Mouse (Mus musculus): ENCODE results near the gene Arih1.

Gene Arih1

GRCm38 (mm10) chr9:59486549-59487065, at the start of gene Arih1:
Gene Arih1, minus strand, starts transcription at chr9:59486618.
- DNase-seq (ENCODE audit: low read depth, low spot score): peak; percentile 99

- DNase-seq (ENCODE audit: low read depth, low spot score): peak; percentile 56
These were observed 47.5 kb upstream of the Arih1 start for GRCm38 (mm10) chr9:59533889-59534288.

GRCm38 (mm10) chr9:59533422-59533821, 47.0 kb upstream of the Arih1 start:
- DNase-seq (ENCODE audit: low read depth, low spot score): peak; percentile 58

- no peak for DNase-seq (ENCODE audit: low read depth, low spot score)
These were observed 45.2 kb upstream of the Arih1 start for GRCm38 (mm10) chr9:59531645-59532044.

- no peak for DNase-seq (ENCODE audit: low read depth, low spot score)
These were observed 41.9 kb upstream of the Arih1 start for GRCm38 (mm10) chr9:59528274-59528673.

GRCm38 (mm10) chr9:59527580-59527979, 41.2 kb upstream of the Arih1 start:
- no peak for DNase-seq (ENCODE audit: low read depth, low spot score)

- DNase-seq (ENCODE audit: low read depth, low spot score): no peak
These were observed 40.3 kb upstream of the Arih1 start for GRCm38 (mm10) chr9:59526727-59527126.

- no peak for DNase-seq (ENCODE audit: low read depth, low spot score)
These were observed 36.5 kb upstream of the Arih1 start for GRCm38 (mm10) chr9:59522906-59523305.

GRCm38 (mm10) chr9:59519396-59519795, 33.0 kb upstream of the Arih1 start:
- no peak for DNase-seq (ENCODE audit: low read depth, low spot score)

GRCm38 (mm10) chr9:59518976-59519375, 32.6 kb upstream of the Arih1 start:
- no peak for DNase-seq (ENCODE audit: low read depth, low spot score)

GRCm38 (mm10) chr9:59517127-59517526, 30.7 kb upstream of the Arih1 start:
- DNase-seq (ENCODE audit: low read depth, low spot score): peak; percentile 21

- DNase-seq (ENCODE audit: low read depth, low spot score): no peak
These were observed 28.7 kb upstream of the Arih1 start for GRCm38 (mm10) chr9:59515069-59515468.

- no peak for DNase-seq (ENCODE audit: low read depth, low spot score)
These were observed 26.0 kb upstream of the Arih1 start for GRCm38 (mm10) chr9:59512381-59512780.

- DNase-seq (ENCODE audit: low read depth, low spot score): no peak
These were observed 21.7 kb upstream of the Arih1 start for GRCm38 (mm10) chr9:59508146-59508545.

- no peak for DNase-seq (ENCODE audit: low read depth, low spot score)
These were observed 913 bp upstream of the Arih1 start for GRCm38 (mm10) chr9:59487331-59487730.

- peak; percentile 67 for DNase-seq (ENCODE audit: low read depth, low spot score)
These were observed 321 bp downstream of the Arih1 start for GRCm38 (mm10) chr9:59486076-59486518.

- peak; percentile 76 for DNase-seq (ENCODE audit: low read depth, low spot score)
These were observed 825 bp downstream of the Arih1 start for GRCm38 (mm10) chr9:59485511-59486075.

GRCm38 (mm10) chr9:59484760-59485159, 1.7 kb downstream of the Arih1 start:
- peak; percentile 57 for DNase-seq (ENCODE audit: low read depth, low spot score)

GRCm38 (mm10) chr9:59482419-59482818, 4.0 kb downstream of the Arih1 start:
- peak; percentile 79 for DNase-seq (ENCODE audit: low read depth, low spot score)

GRCm38 (mm10) chr9:59476617-59477016, 9.8 kb downstream of the Arih1 start:
- peak; percentile 65 for DNase-seq (ENCODE audit: low read depth, low spot score)

GRCm38 (mm10) chr9:59474838-59475237, 11.6 kb downstream of the Arih1 start:
- no peak for DNase-seq (ENCODE audit: low read depth, low spot score)

- DNase-seq (ENCODE audit: low read depth, low spot score): no peak
These were observed 13.2 kb downstream of the Arih1 start for GRCm38 (mm10) chr9:59473171-59473570.

- no peak for DNase-seq (ENCODE audit: low read depth, low spot score)
These were observed 17.0 kb downstream of the Arih1 start for GRCm38 (mm10) chr9:59469446-59469845.

GRCm38 (mm10) chr9:59464293-59464692, 22.1 kb downstream of the Arih1 start:
- DNase-seq (ENCODE audit: low read depth, low spot score): no peak
